Mouse (Mus musculus) forebrain, embryonic 15.5 days (tissue): ENCODE results near the gene Apom. TPM values are rescaled to one million over a fixed set of nuclear protein-coding genes. Genes with fewer than 3 reads are reported as not detected.
A peak's percentile ranks its signal among the peaks of the same experiment; 100 is the strongest.

Source experiments
- ATAC-seq: fragments of 200-750 bp; cut with Nextera tagmentation; replicated peaks from 2 replicates; pipeline ENCODE4 v1.8.0; 2017; ENCODE audit warnings: mild to moderate bottlenecking, moderate TSS enrichment, moderate library complexity
- H3K27ac ChIP-seq: fragments of 300-500 bp; sonication (generic); replicated peaks from 2 replicates; pipeline ENCODE4 v1.5.1; 2015; ENCODE audit warnings: mild to moderate bottlenecking, inconsistent platforms
- H3K27me3 ChIP-seq: fragments of 300-500 bp; sonication (generic); 2 replicates; pipeline ENCODE4 v1.6.1; 2015; ENCODE audit warnings: inconsistent platforms
- H3K36me3 ChIP-seq: fragments of 300-500 bp; sonication (generic); 2 replicates; pipeline ENCODE4 v1.6.1; 2015; ENCODE audit warnings: mild to moderate bottlenecking, inconsistent platforms
- H3K4me1 ChIP-seq: fragments of 300-500 bp; sonication (generic); 2 replicates; pipeline ENCODE4 v1.6.1; 2015; ENCODE audit warnings: inconsistent platforms
- H3K4me2 ChIP-seq: fragments of 300-500 bp; sonication (generic); replicated peaks from 2 replicates; pipeline ENCODE4 v1.6.1; 2015; ENCODE audit warnings: mild to moderate bottlenecking, inconsistent platforms
- H3K4me3 ChIP-seq: fragments of 300-500 bp; sonication (generic); 2 replicates; pipeline ENCODE4 v1.5.1; 2015; ENCODE audit warnings: mild to moderate bottlenecking, inconsistent platforms
- H3K9ac ChIP-seq: fragments of 300-500 bp; sonication (generic); replicated peaks from 2 replicates; pipeline ENCODE4 v1.6.1; 2015; ENCODE audit warnings: mild to moderate bottlenecking, inconsistent platforms
- H3K9me3 ChIP-seq: fragments of 300-500 bp; sonication (generic); 2 replicates; pipeline ENCODE4 v1.6.1; 2016; ENCODE audit warnings: inconsistent platforms
- WGBS: fragments of 180-500 bp; shearing (Covaris S2); methylation state at CpG from one replicate; pipeline ENCODE4 v1.1.7; 2015; ENCODE audit warnings: mixed read lengths; 5-methylcytosine and 5-hydroxymethylcytosine counted together
- polyA plus RNA-seq: library from polyadenylated mRNA; unstranded; fragments of >200 nt; fragmentation: Nextera tagmentation; extraction: Ambion mirVana; gene quantifications from 2 replicates; pipeline ENCODE4 v1.2.1, GENCODE M21; 2015

The Apom gene
- polyA plus RNA-seq, 1 experiment from 2014 or later: 0.28 TPM

- no peaks in the 10 kb centered on the region for H3K9me3 ChIP-seq
- H3K9ac ChIP-seq: no peak overlapping the region
- no peak for ATAC-seq
- H3K4me3 ChIP-seq: no peak overlapping the region
- H3K27me3 ChIP-seq: no peaks in the 10 kb centered on the region
- H3K4me2 ChIP-seq: no peak overlapping the region
- H3K27ac ChIP-seq: no peak overlapping the region
- H3K4me1 ChIP-seq: peaks cover 8% of the 10 kb centered on the region
- 90% methylated on average over 33 of the region's 33 CpGs for WGBS
- peaks cover 100% of the 10 kb centered on the region for H3K36me3 ChIP-seq
Observed at GRCm38 (mm10) chr17:35156461-35157200, 24.8 kb upstream of the Apom start.

GRCm38 (mm10) chr17:35155451-35155850, 23.6 kb upstream of the Apom start:
- Histone ChIP-seq H3K36me3 (peaks cover 98% of the 10 kb centered on the region), H3K9me3 (no peaks in the 10 kb centered on the region), H3K4me1 (no peaks in the 10 kb centered on the region), H3K4me2 (no peak overlapping the region), H3K4me3 (no peak overlapping the region), H3K9ac (no peak overlapping the region), H3K27me3 (no peaks in the 10 kb centered on the region), H3K27ac (no peak overlapping the region)
- WGBS: 92% methylated on average over 12 of the region's 12 CpGs
- no peak for ATAC-seq

GRCm38 (mm10) chr17:35154616-35155015, 22.8 kb upstream of the Apom start:
- WGBS: 85% methylated on average over 7 of the region's 7 CpGs
- Histone ChIP-seq H3K4me2 (no peak overlapping the region), H3K27ac (no peak overlapping the region), H3K27me3 (no peaks in the 10 kb centered on the region), H3K4me3 (no peak overlapping the region), H3K4me1 (no peaks in the 10 kb centered on the region), H3K9ac (no peak overlapping the region), H3K9me3 (no peaks in the 10 kb centered on the region), H3K36me3 (peaks cover 98% of the 10 kb centered on the region)
- ATAC-seq: no peak

- Histone ChIP-seq H3K36me3 (peaks cover 98% of the 10 kb centered on the region), H3K9me3 (no peaks in the 10 kb centered on the region), H3K27me3 (no peaks in the 10 kb centered on the region), H3K4me1 (no peaks in the 10 kb centered on the region), H3K27ac (no peak overlapping the region), H3K9ac (no peak overlapping the region), H3K4me2 (no peak overlapping the region), H3K4me3 (no peak overlapping the region)
- no peak for ATAC-seq
- 94% methylated on average over 4 of the region's 4 CpGs for WGBS
Observed at GRCm38 (mm10) chr17:35153931-35154330, 22.1 kb upstream of the Apom start.

GRCm38 (mm10) chr17:35153077-35153476, 21.2 kb upstream of the Apom start:
- Histone ChIP-seq H3K4me2 (no peak overlapping the region), H3K27me3 (no peaks in the 10 kb centered on the region), H3K36me3 (peaks cover 97% of the 10 kb centered on the region), H3K27ac (no peak overlapping the region), H3K4me1 (no peaks in the 10 kb centered on the region), H3K4me3 (no peak overlapping the region), H3K9ac (no peak overlapping the region), H3K9me3 (no peaks in the 10 kb centered on the region)
- 91% methylated on average over 9 of the region's 9 CpGs for WGBS
- no peak for ATAC-seq

DNA sequence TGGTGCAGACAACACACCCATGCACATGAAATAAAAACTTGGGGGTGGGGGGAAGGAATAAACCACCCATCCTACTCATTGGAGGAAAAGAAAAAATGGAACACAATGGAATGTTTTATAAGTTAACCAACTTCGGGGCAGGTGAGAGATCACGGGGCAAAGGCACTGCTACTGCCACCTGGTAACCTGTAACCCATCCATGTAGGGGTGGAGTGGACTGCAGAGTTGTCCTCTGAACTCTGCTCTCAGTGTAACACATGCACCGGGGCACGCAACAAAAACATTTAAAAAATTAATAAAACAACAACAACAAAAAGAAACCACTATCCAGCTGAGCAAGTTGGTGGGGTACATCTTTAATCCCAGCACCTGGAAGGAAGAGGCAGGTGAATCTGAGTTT, 20.3 kb upstream of the Apom start:
- 92% methylated on average over 4 of the region's 4 CpGs for WGBS
- H3K4me1 ChIP-seq: no peaks in the 10 kb centered on the region
- peaks cover 96% of the 10 kb centered on the region for H3K36me3 ChIP-seq
- H3K27ac ChIP-seq: no peak overlapping the region
- no peak overlapping the region for H3K9ac ChIP-seq
- H3K27me3 ChIP-seq: no peaks in the 10 kb centered on the region
- no peak overlapping the region for H3K4me3 ChIP-seq
- no peaks in the 10 kb centered on the region for H3K9me3 ChIP-seq
- no peak for ATAC-seq
- H3K4me2 ChIP-seq: no peak overlapping the region

DNA sequence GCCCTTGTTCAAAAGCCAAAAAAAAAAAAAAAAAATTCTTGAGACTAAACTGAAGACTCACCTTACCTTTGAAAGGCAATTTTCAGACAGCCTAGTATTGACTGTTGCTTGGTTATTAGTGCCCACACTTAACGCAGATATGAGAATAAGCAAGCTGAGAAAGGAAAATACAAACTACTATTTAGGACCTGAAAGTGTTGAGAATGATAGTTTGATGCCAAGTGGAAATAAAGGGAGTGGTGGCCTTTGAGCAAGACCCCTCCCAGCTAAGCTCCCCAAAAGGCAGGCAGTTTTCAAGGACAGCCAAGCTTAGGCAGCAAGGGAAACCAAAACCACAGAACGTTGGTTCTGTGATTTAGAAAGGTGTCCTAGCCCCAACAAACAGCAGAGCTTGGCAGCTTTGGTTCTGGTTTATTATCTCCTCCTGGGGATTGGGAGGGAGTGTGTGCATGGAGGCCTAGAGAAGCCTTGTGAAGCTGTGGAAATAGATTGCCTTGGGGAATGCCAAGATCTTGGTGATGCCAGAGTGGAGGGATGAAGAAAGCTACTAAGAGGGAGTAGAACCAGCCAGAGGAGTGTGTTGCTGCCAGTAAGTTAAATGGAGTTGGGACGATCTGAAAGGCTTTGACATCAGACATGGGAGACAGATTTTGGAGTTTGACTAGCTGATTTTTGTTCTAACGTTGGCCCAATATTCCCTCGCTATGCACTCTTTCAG, 16.2 kb upstream of the Apom start:
- no peak overlapping the region for H3K4me3 ChIP-seq
- no peak overlapping the region for H3K4me2 ChIP-seq
- H3K9ac ChIP-seq: no peak overlapping the region
- H3K27me3 ChIP-seq: no peaks in the 10 kb centered on the region
- 60% methylated on average over 5 of the region's 5 CpGs for WGBS
- peaks cover 96% of the 10 kb centered on the region for H3K36me3 ChIP-seq
- ATAC-seq: no peak
- H3K4me1 ChIP-seq: no peaks in the 10 kb centered on the region
- H3K9me3 ChIP-seq: no peaks in the 10 kb centered on the region
- H3K27ac ChIP-seq: peak overlapping the region; percentile 14; the same call in 1 of the 2 replicates

GRCm38 (mm10) chr17:35147348-35147747, 15.5 kb upstream of the Apom start:
- WGBS: 63% methylated on average over 3 of the region's 3 CpGs

GRCm38 (mm10) chr17:35146139-35146538, 14.3 kb upstream of the Apom start:
- Histone ChIP-seq H3K9ac (no peak overlapping the region), H3K9me3 (no peaks in the 10 kb centered on the region), H3K27ac (no peak overlapping the region), H3K4me1 (no peaks in the 10 kb centered on the region), H3K27me3 (no peaks in the 10 kb centered on the region), H3K4me3 (no peak overlapping the region), H3K4me2 (no peak overlapping the region), H3K36me3 (peaks cover 96% of the 10 kb centered on the region)
- 85% methylated on average over 5 of the region's 5 CpGs for WGBS
- no peak for ATAC-seq

More at GRCm38 (mm10) chr17:35147348-35147747, 15.5 kb upstream of the Apom start:
- no peak for ATAC-seq
- Histone ChIP-seq H3K4me3 (no peak overlapping the region), H3K36me3 (peaks cover 96% of the 10 kb centered on the region), H3K4me2 (no peak overlapping the region), H3K9ac (no peak overlapping the region), H3K27ac (peak overlapping the region; percentile 0; the same call in 1 of the 2 replicates), H3K4me1 (no peaks in the 10 kb centered on the region), H3K27me3 (no peaks in the 10 kb centered on the region), H3K9me3 (no peaks in the 10 kb centered on the region)

DNA sequence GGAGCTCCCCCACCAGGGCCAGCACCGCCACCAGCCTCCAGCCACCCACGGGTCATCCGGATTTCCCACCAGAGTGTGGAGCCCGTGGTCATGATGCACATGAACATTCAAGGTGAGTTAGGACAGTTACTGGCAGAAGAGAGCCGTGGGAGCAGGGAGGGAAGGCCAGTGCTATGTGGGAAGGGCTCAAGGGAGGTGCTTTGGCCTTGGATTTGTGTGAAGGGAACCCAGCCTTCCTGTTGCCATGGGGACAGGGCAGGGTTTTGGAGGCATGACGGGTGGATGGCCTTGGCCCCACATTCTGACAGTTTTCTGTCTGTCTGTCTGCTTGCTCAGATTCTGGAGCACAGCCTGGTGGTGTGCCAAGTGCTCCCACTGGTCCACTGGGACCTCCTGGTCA, 10.1 kb upstream of the Apom start:
- Histone ChIP-seq H3K4me1 (peaks cover 17% of the 10 kb centered on the region), H3K9ac (no peak overlapping the region), H3K36me3 (peaks cover 88% of the 10 kb centered on the region), H3K9me3 (no peaks in the 10 kb centered on the region), H3K27me3 (no peaks in the 10 kb centered on the region), H3K27ac (no peak overlapping the region), H3K4me3 (no peak overlapping the region), H3K4me2 (no peak overlapping the region)
- WGBS: 90% methylated on average over 6 of the region's 6 CpGs
- no peak for ATAC-seq

- H3K27ac ChIP-seq: no peak overlapping the region
- WGBS: 80% methylated on average over 16 of the region's 16 CpGs
- no peak for ATAC-seq
Observed at GRCm38 (mm10) chr17:35140490-35140996, 8.7 kb upstream of the Apom start.

DNA sequence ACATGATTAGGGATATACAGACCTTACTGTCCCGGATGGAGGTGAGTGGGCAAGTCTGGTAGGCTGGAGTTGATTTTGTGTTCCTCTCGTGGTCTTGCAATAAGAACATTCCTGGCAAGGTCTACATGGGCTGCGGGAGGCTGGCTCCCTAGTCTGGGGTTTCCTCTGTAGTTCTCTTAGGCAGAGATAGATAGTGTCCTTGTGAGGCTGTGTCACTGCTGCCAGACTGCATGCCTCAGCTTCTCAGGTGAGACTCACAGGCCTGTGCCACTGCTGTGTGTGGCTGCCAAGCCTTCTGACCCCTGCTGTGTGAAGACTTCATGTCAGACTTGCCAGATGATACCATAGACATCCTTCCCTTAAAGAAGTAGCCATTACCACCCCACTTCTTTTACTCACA, 7.4 kb upstream of the Apom start:
- no peak overlapping the region for H3K4me2 ChIP-seq
- H3K4me3 ChIP-seq: no peak overlapping the region
- no peak for ATAC-seq
- peaks cover 28% of the 10 kb centered on the region for H3K4me1 ChIP-seq
- H3K27me3 ChIP-seq: no peaks in the 10 kb centered on the region
- H3K36me3 ChIP-seq: peaks cover 61% of the 10 kb centered on the region
- H3K9me3 ChIP-seq: no peaks in the 10 kb centered on the region
- H3K9ac ChIP-seq: no peak overlapping the region
- WGBS: 92% methylated on average over 3 of the region's 3 CpGs
- no peak overlapping the region for H3K27ac ChIP-seq

More at GRCm38 (mm10) chr17:35140490-35140996, 8.7 kb upstream of the Apom start:
- no peak overlapping the region for H3K4me3 ChIP-seq
- no peaks in the 10 kb centered on the region for H3K27me3 ChIP-seq
- no peak overlapping the region for H3K4me2 ChIP-seq
- H3K4me1 ChIP-seq: peaks cover 26% of the 10 kb centered on the region
- peaks cover 74% of the 10 kb centered on the region for H3K36me3 ChIP-seq
- no peak overlapping the region for H3K9ac ChIP-seq
- H3K9me3 ChIP-seq: no peaks in the 10 kb centered on the region
